Mouse (Mus musculus): Measurements from ENCODE around the gene Rnf181.

The Rnf181 gene

GRCm38 (mm10) chr6:72329019-72329418 lies 37.7 kb downstream of the Rnf181 start:
- no peak for DNase-seq (ENCODE audit: extremely low read depth, low read depth)

- DNase-seq (ENCODE audit: extremely low read depth, low read depth), result no peak
Measured at GRCm38 (mm10) chr6:72326274-72326673, 40.5 kb downstream of the Rnf181 start.

GRCm38 (mm10) chr6:72323786-72324508 lies 42.8 kb downstream of the Rnf181 start:
- no peak for DNase-seq (ENCODE audit: extremely low read depth, low read depth)

- no peak for DNase-seq (ENCODE audit: extremely low read depth, low read depth)
Measured at GRCm38 (mm10) chr6:72322936-72323335, 43.8 kb downstream of the Rnf181 start.

GRCm38 (mm10) chr6:72319019-72319418 lies 47.7 kb downstream of the Rnf181 start:
- no peak for DNase-seq (ENCODE audit: extremely low read depth, low read depth)

GRCm38 (mm10) chr6:72318440-72318839 lies 48.3 kb downstream of the Rnf181 start:
- DNase-seq (ENCODE audit: extremely low read depth, low read depth), result no peak

GRCm38 (mm10) chr6:72316044-72316443 lies 50.7 kb downstream of the Rnf181 start:
- no peak for DNase-seq (ENCODE audit: extremely low read depth, low read depth)

GRCm38 (mm10) chr6:72315384-72315783 lies 51.4 kb downstream of the Rnf181 start:
- no peak for DNase-seq (ENCODE audit: extremely low read depth, low read depth)

- DNase-seq (ENCODE audit: extremely low read depth, low read depth), result no peak
Measured at GRCm38 (mm10) chr6:72313124-72313867, 53.5 kb downstream of the Rnf181 start.

- DNase-seq (ENCODE audit: extremely low read depth, low read depth), result no peak
Measured at GRCm38 (mm10) chr6:72312198-72312597, 54.6 kb downstream of the Rnf181 start.
